Mouse (Mus musculus) olfactory bulb, adult 2 months (tissue): ENCODE measurements around the gene Hs6st1.

Experiments
- CTCF ChIP-seq: fragments of 200-500 bp; IDR thresholded peaks from 2 replicates; pipeline ENCODE4 v1.5.1; 2012; ENCODE audit warnings: low read depth, mild to moderate bottlenecking, low read length, moderate library complexity; ENCODE audit not compliant: insufficient read depth
- POLR2A ChIP-seq: fragments of 200-500 bp; IDR thresholded peaks from 2 replicates; pipeline ENCODE4 v1.6.1; 2012; ENCODE audit warnings: mild to moderate bottlenecking, low read depth, low read length, moderate library complexity; ENCODE audit not compliant: insufficient read depth

- TF ChIP-seq CTCF (no peak), POLR2A (no peak)
These were observed 999 bp upstream of the Hs6st1 start for GRCm38 (mm10) chr1:36067201-36067600.
